Comparison of ENCODE assay signal across 26 mouse cellular contexts in the genomic region with DNA sequence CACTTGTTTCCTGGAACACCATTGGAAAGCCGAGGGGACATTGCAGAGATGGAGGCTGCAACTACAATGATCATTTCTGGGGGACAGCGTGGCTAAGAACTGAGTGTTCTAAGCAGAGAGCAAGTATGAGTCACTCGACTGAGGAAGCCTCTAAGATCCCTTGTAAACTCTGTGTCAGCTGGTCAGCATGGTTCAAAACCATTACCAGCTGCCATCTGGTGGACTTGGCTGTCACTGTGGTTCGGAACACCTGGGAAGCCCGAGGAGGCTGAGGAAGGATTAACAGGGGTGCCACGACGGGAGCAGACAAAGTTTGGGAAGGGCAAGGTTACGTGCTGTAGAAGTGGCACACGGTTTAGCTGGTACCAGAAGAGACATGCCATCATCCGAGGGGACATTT. TPM values are rescaled to one million over a fixed set of nuclear protein-coding genes. Genes with fewer than 3 reads are reported as not detected.
A peak's percentile ranks its signal among the peaks of the same experiment; 100 is the strongest.
DNase-seq lines count a peak whose midpoint lies in the region; ATAC-seq and TF ChIP-seq lines count a peak whose summit lies in the region.
"Had no signal": no experiment of that assay in that cellular context is flagged by ENCODE, and none has a peak within 500 bp of the region (broad histone marks: within the 10 kb centered on the region; RNA-seq: fewer than 3 reads in every experiment).

No protein-coding gene starts in this region.

- no peaks in the 10 kb centered on the region for H3K27me3 ChIP-seq in heart, embryonic 10.5 days (ENCODE audit: insufficient read depth, poor library complexity, severe bottlenecking)
- H3K27me3 ChIP-seq in lung, postnatal 0 days (replicated peaks; ENCODE audit: insufficient read depth, low read length): no peaks in the 10 kb centered on the region
- no peaks in the 10 kb centered on the region for H3K27me3 ChIP-seq in thymus, adult 2 months (ENCODE audit: control insufficient read depth, insufficient read depth, low read length)
- no peaks in the 10 kb centered on the region for H3K27me3 ChIP-seq in hindbrain, embryonic 13.5 days
- H3K27me3 ChIP-seq: embryonic facial prominence, embryonic 13.5 days; heart, embryonic 12.5 days; kidney, embryonic 15.5 days; limb, embryonic 12.5 days; midbrain, embryonic 13.5 days had no signal

- TF ChIP-seq EP300 in lung, postnatal 0 days (IDR thresholded peaks at IDR 0.05): no peak

- WGBS in heart, embryonic 10.5 days: 72% methylated on average over 10 of the region's 10 CpGs
- 67% methylated on average over 10 of the region's 10 CpGs for WGBS in lung, postnatal 0 days
- WGBS in thymus, adult 2 months: 90% methylated on average over 10 of the region's 10 CpGs
- 85% methylated on average over 10 of the region's 10 CpGs for WGBS in hindbrain, embryonic 13.5 days

- TF ChIP-seq CTCF in lung, postnatal 0 days (IDR thresholded peaks at IDR 0.05): no peak
- TF ChIP-seq CTCF in thymus, adult 2 months (IDR thresholded peaks at IDR 0.05; ENCODE audit: borderline replicate concordance, control insufficient read depth, extremely low read depth, insufficient read depth, low read length, poor library complexity): no peak

- intact Hi-C loops in heart, postnatal 25 days (cut with DNase I): no loop called here

- H3K4me2 ChIP-seq in lung, postnatal 0 days (replicated peaks; ENCODE audit: low read depth, low read length): no peak overlapping the region
- no peak overlapping the region for H3K4me2 ChIP-seq in hindbrain, embryonic 13.5 days
- H3K4me2 ChIP-seq: embryonic facial prominence, embryonic 13.5 days; heart, embryonic 12.5 days; kidney, embryonic 15.5 days; limb, embryonic 12.5 days; liver, embryonic 11.5 days; midbrain, embryonic 13.5 days had no signal

- H3K9ac ChIP-seq in lung, postnatal 0 days (replicated peaks; ENCODE audit: low read depth): no peak overlapping the region
- no peak overlapping the region for H3K9ac ChIP-seq in hindbrain, embryonic 13.5 days
- H3K9ac ChIP-seq: embryonic facial prominence, embryonic 13.5 days; heart, embryonic 12.5 days; kidney, embryonic 15.5 days; limb, embryonic 12.5 days; midbrain, embryonic 13.5 days had no signal

- DNase-seq in adrenal gland, adult (ENCODE audit: inconsistent age in 2 of 2, low spot score in 1 of 2): peak; percentile 48 to 68
- no peak for DNase-seq in adrenal gland, adult 18-20 months (ENCODE audit: low spot score in 2 of 2)
- peak; percentile 52 for DNase-seq in heart, embryonic 10.5 days (ENCODE audit: low spot score)
- DNase-seq in heart, postnatal 25 days (ENCODE audit: low spot score): no peak
- DNase-seq in lung, postnatal 0 days (ENCODE audit: low spot score): peak; percentile 18
- DNase-seq in lung, postnatal 36 days: no peak
- DNase-seq in thymus, adult 2 months: no peak
- DNase-seq: adrenal gland, postnatal 14 days; cerebellum, adult 2 months; cerebellum, postnatal 25 days; gastrocnemius, postnatal 14 days; kidney, adult 18-20 months; retina, postnatal 1 day; right cerebral cortex, postnatal 14 days had no signal

- TF ChIP-seq POLR2A in thymus, adult 2 months (IDR thresholded peaks at IDR 0.05; ENCODE audit: control insufficient read depth, extremely low read depth, insufficient read depth, low read length, poor library complexity): no peak

- no peak overlapping the region for H3K27ac ChIP-seq in heart, embryonic 10.5 days
- H3K27ac ChIP-seq in lung, postnatal 0 days (ENCODE audit: low read length): no peak overlapping the region
- H3K27ac ChIP-seq in thymus, adult 2 months (ENCODE audit: control insufficient read depth, insufficient read depth, low read length): no peak overlapping the region
- H3K27ac ChIP-seq in hindbrain, embryonic 13.5 days: no peak overlapping the region
- H3K27ac ChIP-seq: embryonic facial prominence, embryonic 13.5 days; forebrain, embryonic 10.5 days; kidney, embryonic 15.5 days; layer of hippocampus, adult 2 months; left cerebral cortex, adult 2 months; limb, embryonic 12.5 days; macrophage; midbrain, embryonic 13.5 days had no signal

- H3K4me3 ChIP-seq in heart, embryonic 10.5 days: no peak overlapping the region
- no peak overlapping the region for H3K4me3 ChIP-seq in lung, postnatal 0 days (ENCODE audit: low read depth, low read length)
- no peak overlapping the region for H3K4me3 ChIP-seq in thymus, adult 2 months (ENCODE audit: control insufficient read depth, insufficient read depth, low read length)
- H3K4me3 ChIP-seq in hindbrain, embryonic 13.5 days: no peak overlapping the region
- H3K4me3 ChIP-seq: embryonic facial prominence, embryonic 13.5 days; forebrain, embryonic 10.5 days; heart, embryonic 12.5 days; kidney, embryonic 15.5 days; layer of hippocampus, adult 2 months; left cerebral cortex, adult 2 months; limb, embryonic 12.5 days; midbrain, embryonic 13.5 days had no signal

- peaks cover 11% of the 10 kb centered on the region for H3K4me1 ChIP-seq in heart, embryonic 10.5 days
- H3K4me1 ChIP-seq in lung, postnatal 0 days (ENCODE audit: insufficient read depth, low read depth, low read length): no peaks in the 10 kb centered on the region
- H3K4me1 ChIP-seq in thymus, adult 2 months (replicated peaks; ENCODE audit: control insufficient read depth, insufficient read depth, low read length): no peaks in the 10 kb centered on the region
- H3K4me1 ChIP-seq in hindbrain, embryonic 13.5 days (replicated peaks): peaks cover 10% of the 10 kb centered on the region; the same call in 1 of the 2 replicates
- H3K4me1 ChIP-seq: embryonic facial prominence, embryonic 13.5 days; forebrain, embryonic 10.5 days; limb, embryonic 12.5 days; midbrain, embryonic 13.5 days had no signal

- ATAC-seq in lung, postnatal 0 days: peak; percentile 25; the same call in 1 of the 2 replicates
- ATAC-seq in hindbrain, embryonic 13.5 days (ENCODE audit: low FRiP score): no peak
- ATAC-seq: forebrain, embryonic 16.5 days; midbrain, embryonic 13.5 days had no signal

- H3K9me3 ChIP-seq in heart, embryonic 10.5 days: no peaks in the 10 kb centered on the region
- no peaks in the 10 kb centered on the region for H3K9me3 ChIP-seq in lung, postnatal 0 days (ENCODE audit: low read length)
- no peaks in the 10 kb centered on the region for H3K9me3 ChIP-seq in hindbrain, embryonic 13.5 days
- H3K9me3 ChIP-seq: embryonic facial prominence, embryonic 13.5 days; forebrain, embryonic 10.5 days; heart, embryonic 12.5 days; kidney, embryonic 15.5 days; limb, embryonic 12.5 days; midbrain, embryonic 13.5 days had no signal

- H3K36me3 ChIP-seq in heart, embryonic 10.5 days: no peaks in the 10 kb centered on the region
- no peaks in the 10 kb centered on the region for H3K36me3 ChIP-seq in lung, postnatal 0 days (ENCODE audit: insufficient read depth, low read length)
- no peaks in the 10 kb centered on the region for H3K36me3 ChIP-seq in thymus, adult 2 months (ENCODE audit: control insufficient read depth, insufficient read depth, low read length)
- H3K36me3 ChIP-seq in hindbrain, embryonic 13.5 days: no peaks in the 10 kb centered on the region
- H3K36me3 ChIP-seq: embryonic facial prominence, embryonic 13.5 days; forebrain, embryonic 10.5 days; heart, embryonic 12.5 days; kidney, embryonic 15.5 days; limb, embryonic 12.5 days; midbrain, embryonic 13.5 days had no signal

RNA-seq across cellular contexts. Expression of gene Ypel5, which starts 27.0 kb away (rescaled TPM):
- total RNA-seq in adrenal gland, adult 18-20 months (2021): 10 to 100 TPM; 58.2 to 64.8 TPM
- 34.7 and 44.9 TPM in 2 replicates for polyA plus RNA-seq in heart, embryonic 10.5 days (2016; fragmentation: Nextera tagmentation; extraction: Ambion mirVana)
- 10 to 100 TPM; 37.7 TPM for total RNA-seq in heart, postnatal 25 days (2021)
- polyA plus RNA-seq in lung, postnatal 0 days (2015; fragmentation: Nextera tagmentation; extraction: Ambion mirVana): 100.0 and 109 TPM in 2 replicates
- 23.6 and 27.2 TPM in 2 replicates for polyA plus RNA-seq in thymus, adult 2 months (2012; rRNA removed)
- polyA plus RNA-seq in hindbrain, embryonic 13.5 days (2015; fragmentation: Nextera tagmentation; extraction: Ambion mirVana): 112 and 118 TPM in 2 replicates

RNA-seq across cellular contexts. Expression of gene Lbh, which starts 54.9 kb away (rescaled TPM):
- 10 to 100 TPM; 25.4 to 27.2 TPM for total RNA-seq in adrenal gland, adult 18-20 months (2021)
- polyA plus RNA-seq in heart, embryonic 10.5 days (2016; fragmentation: Nextera tagmentation; extraction: Ambion mirVana): 10.8 and 15.4 TPM in 2 replicates
- 100 to 1,000 TPM; 390 to 430 TPM for total RNA-seq in heart, postnatal 25 days (2021)
- 16.2 and 19.2 TPM in 2 replicates for polyA plus RNA-seq in lung, postnatal 0 days (2015; fragmentation: Nextera tagmentation; extraction: Ambion mirVana)
- polyA plus RNA-seq in thymus, adult 2 months (2012; rRNA removed): 197 and 216 TPM in 2 replicates
- 7.0 and 8.5 TPM in 2 replicates for polyA plus RNA-seq in hindbrain, embryonic 13.5 days (2015; fragmentation: Nextera tagmentation; extraction: Ambion mirVana)

Comparison
In these comparisons a context has a peak if more than half of its experiments do, and no peak if none do; other contexts are left out.
1. DNase-seq: peak in adrenal gland, adult (2 of 2), heart, embryonic 10.5 days (single experiment) and lung, postnatal 0 days (single experiment); none in adrenal gland, adult 18-20 months (0 of 2), heart, postnatal 25 days (single experiment), lung, postnatal 36 days (single experiment) and thymus, adult 2 months (single experiment).